Mouse (Mus musculus): ENCODE results near the gene Cyp4f40. TPM values are rescaled to one million over a fixed set of nuclear protein-coding genes. Genes with fewer than 3 reads are reported as not detected.
"Not testable (repeated sequence)": the region's sequence is repeated elsewhere in the genome, so short reads cannot be mapped to it uniquely, and the experiment has no call there.

Cyp4f40 gene
- not detected in 2 replicates for polyA plus RNA-seq (2012; rRNA removed)

DNA sequence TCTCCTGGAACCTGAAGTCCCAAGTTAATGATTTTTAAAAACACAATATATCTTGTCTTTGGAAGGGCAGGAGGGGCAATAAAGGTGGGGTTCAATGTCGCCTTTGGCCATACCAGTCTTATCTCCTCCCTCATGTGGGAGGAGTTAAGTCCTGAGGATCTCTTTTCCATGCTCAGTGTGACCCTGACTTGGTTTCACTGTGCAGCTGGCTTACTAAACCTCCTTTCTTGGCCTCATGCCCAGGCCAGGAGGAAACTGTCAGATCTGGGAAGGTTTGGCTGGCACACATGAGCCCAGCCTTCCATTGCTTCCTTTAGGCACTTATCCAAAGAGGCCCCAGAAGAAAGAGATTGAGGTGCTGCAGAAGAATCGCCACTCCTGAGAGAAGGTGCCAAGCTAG is at the start of gene Cyp4f40:
TSS of gene Cyp4f40 (plus strand) at position 189 of the 400 bp plus-strand sequence.
- H3K4me3 ChIP-seq (ENCODE audit: insufficient read depth, low read length): no peak within 1 kb of the TSS
- H3K27ac ChIP-seq (ENCODE audit: insufficient read depth, low read length): no peak within 1 kb of the TSS
- no peak for TF ChIP-seq POLR2A (IDR thresholded peaks at IDR 0.05; ENCODE audit: extremely low read depth, insufficient read depth, low read length)
- no peak for TF ChIP-seq CTCF (IDR thresholded peaks at IDR 0.05; ENCODE audit: extremely low read depth, insufficient read depth, low read length)
- H3K4me1 ChIP-seq (ENCODE audit: control insufficient read depth, insufficient read depth, low read length): no peaks in the 10 kb centered on the region

DNA sequence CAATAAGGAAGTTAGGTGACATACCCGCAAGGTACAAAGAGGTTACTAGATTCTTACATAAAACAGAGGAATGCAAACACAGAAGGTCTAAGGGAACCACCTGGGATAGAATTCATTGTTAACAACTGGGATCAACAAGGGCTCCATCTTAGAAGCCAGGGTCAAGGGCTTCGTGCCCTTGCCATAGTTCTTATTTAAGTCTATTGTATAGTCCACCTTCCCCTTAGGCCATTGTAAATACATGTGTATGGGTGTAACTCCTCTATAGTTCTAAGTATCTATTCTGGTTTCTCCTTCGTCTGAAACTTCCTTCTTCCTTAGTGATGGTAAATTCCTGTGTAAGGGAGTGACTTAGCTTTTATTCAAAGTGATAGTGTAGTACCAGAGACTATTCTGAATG is 48.5 kb upstream of the Cyp4f40 start:
- not testable (repeated sequence) for H3K4me1 ChIP-seq (ENCODE audit: control insufficient read depth, insufficient read depth, low read length); H3K27ac ChIP-seq (ENCODE audit: insufficient read depth, low read length); H3K4me3 ChIP-seq (ENCODE audit: insufficient read depth, low read length)

DNA sequence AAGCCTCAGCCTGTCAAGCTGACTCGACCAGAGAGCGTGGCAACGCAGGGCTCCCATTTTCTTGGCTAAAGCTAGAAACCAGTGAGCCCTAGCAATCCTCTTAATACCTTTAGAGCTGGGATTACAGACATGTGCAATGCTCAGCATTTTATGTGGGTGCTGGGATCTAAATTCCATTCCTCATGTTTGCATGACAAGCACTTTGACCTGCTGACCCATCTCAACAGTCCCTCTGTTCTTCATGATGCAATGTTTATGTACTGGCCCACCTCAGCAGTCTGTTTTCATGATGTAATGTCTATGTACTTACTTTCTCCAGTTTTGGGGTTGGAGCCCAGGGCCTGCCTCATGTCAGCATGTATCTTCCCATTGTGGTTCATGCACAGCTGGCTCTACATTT is 47.8 kb upstream of the Cyp4f40 start:
- no peak overlapping the region for H3K27ac ChIP-seq (ENCODE audit: insufficient read depth, low read length)

DNA sequence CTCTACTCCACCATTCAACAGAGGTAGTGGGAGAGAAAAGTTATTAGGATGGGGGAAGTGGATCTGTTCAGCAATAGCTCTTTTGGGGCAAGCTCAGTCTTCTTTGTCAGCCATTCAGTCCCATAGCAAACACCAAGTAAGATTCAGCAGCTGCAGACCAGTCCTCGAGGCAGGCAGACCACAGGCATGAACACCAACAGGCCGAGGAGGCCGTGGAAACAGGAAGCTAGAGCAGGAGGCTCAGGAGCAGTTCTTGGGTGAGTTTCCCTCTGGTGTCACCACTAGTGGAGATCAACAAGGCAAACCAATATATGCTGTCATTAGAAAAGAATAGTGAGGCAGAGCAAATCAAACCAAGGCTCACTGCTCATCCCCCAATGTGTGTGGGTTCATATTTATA is 46.3 kb upstream of the Cyp4f40 start:
- H3K27ac ChIP-seq (ENCODE audit: insufficient read depth, low read length): no peak overlapping the region
- TF ChIP-seq CTCF (IDR thresholded peaks at IDR 0.05; ENCODE audit: extremely low read depth, insufficient read depth, low read length) (no peak), POLR2A (IDR thresholded peaks at IDR 0.05; ENCODE audit: extremely low read depth, insufficient read depth, low read length) (no peak)

More for the DNA sequence above, 47.8 kb upstream of the Cyp4f40 start:
- TF ChIP-seq POLR2A (IDR thresholded peaks at IDR 0.05; ENCODE audit: extremely low read depth, insufficient read depth, low read length) (no peak), CTCF (IDR thresholded peaks at IDR 0.05; ENCODE audit: extremely low read depth, insufficient read depth, low read length) (no peak)
- H3K4me1 ChIP-seq (ENCODE audit: control insufficient read depth, insufficient read depth, low read length): no peaks in the 10 kb centered on the region
- H3K4me3 ChIP-seq (ENCODE audit: insufficient read depth, low read length): no peak overlapping the region

DNA sequence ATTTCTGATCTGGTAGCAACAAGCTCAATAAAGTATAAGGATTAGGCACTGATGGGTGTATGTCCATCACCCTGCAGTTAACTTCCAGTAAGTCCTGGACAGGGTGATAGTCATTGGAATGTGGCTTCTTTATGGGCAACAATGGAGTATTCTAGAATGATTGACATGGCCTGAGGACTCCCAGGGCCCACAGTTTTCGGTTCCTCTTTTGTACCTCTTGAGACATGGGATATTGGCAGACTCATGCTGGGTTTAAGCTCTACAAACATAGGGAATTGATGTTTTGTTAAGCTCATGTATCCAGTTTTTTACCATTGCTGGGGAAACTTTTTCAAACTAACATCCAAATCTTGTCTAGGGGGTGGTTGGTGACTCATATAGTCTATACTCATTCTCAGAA is 41.4 kb upstream of the Cyp4f40 start:
- Histone ChIP-seq H3K4me1 (ENCODE audit: control insufficient read depth, insufficient read depth, low read length) (no peaks in the 10 kb centered on the region), H3K4me3 (ENCODE audit: insufficient read depth, low read length) (no peak overlapping the region), H3K27ac (ENCODE audit: insufficient read depth, low read length) (no peak overlapping the region)
- TF ChIP-seq CTCF (IDR thresholded peaks at IDR 0.05; ENCODE audit: extremely low read depth, insufficient read depth, low read length) (no peak), POLR2A (IDR thresholded peaks at IDR 0.05; ENCODE audit: extremely low read depth, insufficient read depth, low read length) (no peak)

More for the DNA sequence above, 46.3 kb upstream of the Cyp4f40 start:
- H3K4me3 ChIP-seq (ENCODE audit: insufficient read depth, low read length): no peak overlapping the region
- H3K4me1 ChIP-seq (ENCODE audit: control insufficient read depth, insufficient read depth, low read length): no peaks in the 10 kb centered on the region

DNA sequence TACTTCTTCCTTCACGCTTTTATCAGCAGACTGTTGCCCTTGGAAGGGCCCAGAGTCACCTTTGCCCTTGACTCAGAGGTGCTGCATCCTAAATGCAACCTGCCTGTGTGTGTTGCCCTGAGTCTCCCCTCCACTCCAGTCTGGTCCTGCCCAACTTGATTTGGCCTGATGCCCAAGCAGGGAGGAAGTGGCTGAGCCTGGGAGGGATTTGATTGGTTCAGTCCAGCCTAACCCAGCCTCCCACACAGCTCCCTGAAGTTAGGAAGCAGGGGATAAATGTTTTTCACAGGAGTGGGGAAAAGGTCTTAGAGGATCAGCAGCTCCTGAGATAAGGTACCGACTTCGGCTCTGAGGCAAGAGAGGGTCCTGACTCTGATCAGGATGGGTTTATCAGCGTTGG is 37.7 kb upstream of the Cyp4f40 start, which contains the start of gene Cyp4f37:
TSS of gene Cyp4f37 (plus strand) at position 292 of the 400 bp plus-strand sequence.
- H3K4me1 ChIP-seq (ENCODE audit: control insufficient read depth, insufficient read depth, low read length); H3K27ac ChIP-seq (ENCODE audit: insufficient read depth, low read length); H3K4me3 ChIP-seq (ENCODE audit: insufficient read depth, low read length): not testable (repeated sequence)

DNA sequence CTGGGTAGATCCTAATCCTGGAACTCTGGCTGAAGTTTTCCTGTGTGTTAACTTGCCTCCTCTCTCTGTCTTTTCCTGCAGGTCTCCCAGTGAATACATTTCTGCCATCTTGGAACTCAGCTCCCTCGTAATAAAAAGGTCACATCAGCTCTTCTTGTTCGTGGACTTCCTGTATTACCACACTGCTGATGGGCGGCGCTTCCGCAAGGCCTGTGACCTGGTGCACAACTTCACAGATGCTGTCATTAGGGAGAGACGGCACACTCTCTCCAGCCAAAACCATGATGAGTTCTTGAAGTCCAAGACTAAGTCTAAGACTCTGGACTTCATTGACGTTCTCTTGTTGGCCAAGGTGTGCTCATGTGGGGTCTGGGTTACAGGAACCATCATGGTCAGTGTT is 29.0 kb upstream of the Cyp4f40 start:
- not testable (repeated sequence) for H3K27ac ChIP-seq (ENCODE audit: insufficient read depth, low read length); H3K4me3 ChIP-seq (ENCODE audit: insufficient read depth, low read length); H3K4me1 ChIP-seq (ENCODE audit: control insufficient read depth, insufficient read depth, low read length)

DNA sequence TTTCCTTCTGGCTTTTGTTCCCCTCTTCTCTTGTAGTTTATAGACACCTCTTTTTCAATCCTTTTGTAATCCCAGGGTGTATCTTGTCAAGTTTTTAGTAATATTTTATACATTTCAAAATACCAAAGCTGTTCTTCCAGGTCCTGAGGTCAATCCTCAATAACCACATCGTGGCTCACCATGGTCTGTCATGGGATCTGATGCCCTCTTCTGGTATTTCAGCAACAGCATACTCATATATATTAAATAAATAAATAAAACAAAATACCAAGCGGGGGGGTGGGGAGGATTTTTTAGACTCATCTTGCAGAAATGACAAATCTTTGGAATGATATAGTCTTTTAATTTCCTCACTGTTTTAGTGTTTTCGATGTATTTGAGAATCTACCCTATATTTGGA is 26.8 kb upstream of the Cyp4f40 start:
- no peak for TF ChIP-seq CTCF (IDR thresholded peaks at IDR 0.05; ENCODE audit: extremely low read depth, insufficient read depth, low read length)
- no peak for TF ChIP-seq POLR2A (IDR thresholded peaks at IDR 0.05; ENCODE audit: extremely low read depth, insufficient read depth, low read length)
- Histone ChIP-seq H3K4me1 (ENCODE audit: control insufficient read depth, insufficient read depth, low read length) (no peaks in the 10 kb centered on the region), H3K27ac (ENCODE audit: insufficient read depth, low read length) (no peak overlapping the region), H3K4me3 (ENCODE audit: insufficient read depth, low read length) (no peak overlapping the region)

DNA sequence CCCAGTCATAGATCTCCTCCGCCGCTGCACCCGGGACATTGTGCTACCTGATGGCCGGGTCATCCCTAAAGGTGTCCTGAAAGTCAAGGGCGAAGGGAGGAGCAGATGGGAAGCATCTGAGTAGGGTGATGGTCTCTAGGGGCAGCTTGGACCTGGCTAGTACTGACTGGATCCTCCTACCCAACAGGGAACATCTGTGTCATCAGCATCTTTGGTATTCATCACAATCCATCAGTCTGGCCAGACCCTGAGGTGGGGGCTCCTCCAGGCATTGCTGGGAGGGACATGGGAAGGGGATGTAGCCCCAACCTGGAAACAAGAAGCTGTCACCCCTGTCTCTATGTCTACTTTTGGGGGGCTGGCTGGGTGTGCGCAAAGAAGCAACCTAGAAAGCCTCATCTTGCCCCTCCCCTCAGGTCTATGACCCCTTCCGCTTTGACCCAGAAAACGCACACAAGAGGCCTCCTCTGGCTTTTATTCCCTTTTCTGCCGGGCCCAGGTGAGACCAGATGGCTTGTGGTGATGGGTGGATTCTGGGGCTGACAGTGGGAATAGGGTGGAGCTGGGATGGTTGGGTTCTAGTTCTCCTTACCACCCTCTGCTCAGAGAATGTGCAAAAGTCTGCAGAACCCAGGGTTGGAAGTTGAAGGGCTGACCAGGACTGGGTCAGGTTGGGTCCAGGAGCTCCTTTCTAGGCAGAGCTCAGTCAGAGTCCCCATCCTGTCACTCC is 24.3 kb upstream of the Cyp4f40 start:
- H3K27ac ChIP-seq (ENCODE audit: insufficient read depth, low read length); H3K4me1 ChIP-seq (ENCODE audit: control insufficient read depth, insufficient read depth, low read length): not testable (repeated sequence)
- peak overlapping the region; percentile 22; the same call in 1 of the 2 replicates for H3K4me3 ChIP-seq (ENCODE audit: insufficient read depth, low read length)

DNA sequence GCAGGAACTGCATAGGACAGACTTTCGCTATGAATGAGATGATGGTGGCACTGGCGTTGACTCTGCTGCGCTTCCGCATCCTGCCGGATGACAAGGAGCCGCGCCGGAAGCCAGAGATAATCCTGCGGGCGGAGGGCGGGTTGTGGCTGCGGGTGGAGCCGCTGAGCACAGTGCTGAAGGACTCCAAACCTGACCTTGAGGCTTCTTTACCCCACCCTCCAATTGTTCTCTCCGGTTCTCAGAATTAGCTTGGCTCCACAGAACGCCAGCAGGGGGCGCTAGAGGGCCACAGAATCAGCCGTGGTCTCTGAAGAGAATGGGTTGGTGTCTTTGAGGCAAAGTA is 23.8 kb upstream of the Cyp4f40 start:
- Histone ChIP-seq H3K27ac (ENCODE audit: insufficient read depth, low read length) (no peak overlapping the region), H3K4me1 (ENCODE audit: control insufficient read depth, insufficient read depth, low read length) (no peaks in the 10 kb centered on the region), H3K4me3 (ENCODE audit: insufficient read depth, low read length) (peak overlapping the region; percentile 22; the same call in 1 of the 2 replicates)
- TF ChIP-seq POLR2A (IDR thresholded peaks at IDR 0.05; ENCODE audit: extremely low read depth, insufficient read depth, low read length) (no peak), CTCF (IDR thresholded peaks at IDR 0.05; ENCODE audit: extremely low read depth, insufficient read depth, low read length) (peak; percentile 83)

DNA sequence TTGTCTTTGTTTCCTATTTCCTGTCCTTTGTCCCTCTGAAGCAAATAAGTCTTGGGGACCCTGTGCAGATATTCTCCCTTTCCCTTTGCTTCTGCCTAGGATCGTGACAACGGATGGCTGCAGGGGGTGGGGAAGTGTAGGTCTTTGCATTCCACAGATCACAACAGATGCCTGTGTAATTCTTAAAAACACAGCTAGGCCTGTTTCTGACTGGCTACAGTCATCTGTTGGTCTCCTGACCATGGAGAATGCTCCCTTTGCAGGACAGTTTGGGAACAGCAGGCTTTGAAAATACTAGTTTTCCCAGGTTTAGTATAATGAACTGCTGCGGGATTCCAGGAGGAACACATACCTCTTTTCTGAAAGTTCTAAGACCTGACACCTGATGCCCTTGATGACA is 22.4 kb upstream of the Cyp4f40 start:
- H3K4me1 ChIP-seq (ENCODE audit: control insufficient read depth, insufficient read depth, low read length): no peaks in the 10 kb centered on the region
- H3K27ac ChIP-seq (ENCODE audit: insufficient read depth, low read length): no peak overlapping the region
- H3K4me3 ChIP-seq (ENCODE audit: insufficient read depth, low read length): no peak overlapping the region
- no peak for TF ChIP-seq POLR2A (IDR thresholded peaks at IDR 0.05; ENCODE audit: extremely low read depth, insufficient read depth, low read length)
- TF ChIP-seq CTCF (IDR thresholded peaks at IDR 0.05; ENCODE audit: extremely low read depth, insufficient read depth, low read length): no peak
